Comparison of ENCODE assay signal across 28 mouse cellular contexts in genomic region chr12:34270096-34270495, GRCm38 (mm10).
DNase-seq lines count a peak whose midpoint lies in the region; ATAC-seq and TF ChIP-seq lines count a peak whose summit lies in the region.
"Had no signal": no experiment of that assay in that cellular context is flagged by ENCODE, and none has a peak within 500 bp of the region (broad histone marks: within the 10 kb centered on the region; RNA-seq: fewer than 3 reads in every experiment).

No protein-coding gene starts in this region.

- no peaks in the 10 kb centered on the region for H3K27me3 ChIP-seq in embryonic facial prominence, embryonic 10.5 days (replicated peaks; ENCODE audit: low read depth, poor library complexity, severe bottlenecking)
- no peaks in the 10 kb centered on the region for H3K27me3 ChIP-seq in embryonic facial prominence, embryonic 15.5 days
- H3K27me3 ChIP-seq in limb, embryonic 14.5 days (ENCODE audit: control insufficient read depth, insufficient read depth, low read length): no peaks in the 10 kb centered on the region
- H3K27me3 ChIP-seq: forebrain, embryonic 15.5 days; heart, embryonic 12.5 days; hindbrain, embryonic 15.5 days; kidney, embryonic 15.5 days; lung, embryonic 15.5 days; neural tube, embryonic 12.5 days had no signal

- no peak overlapping the region for H3K9ac ChIP-seq in embryonic facial prominence, embryonic 15.5 days
- no peak overlapping the region for H3K9ac ChIP-seq in limb, embryonic 14.5 days (ENCODE audit: low read depth, low read length, severe bottlenecking)
- H3K9ac ChIP-seq: forebrain, embryonic 15.5 days; heart, embryonic 12.5 days; hindbrain, embryonic 15.5 days; kidney, embryonic 15.5 days; lung, embryonic 15.5 days; neural tube, embryonic 12.5 days had no signal

- H3K36me3 ChIP-seq in embryonic facial prominence, embryonic 10.5 days (replicated peaks): no peaks in the 10 kb centered on the region
- no peaks in the 10 kb centered on the region for H3K36me3 ChIP-seq in embryonic facial prominence, embryonic 15.5 days
- H3K36me3 ChIP-seq in limb, embryonic 14.5 days (ENCODE audit: control insufficient read depth, insufficient read depth, low read length): no peaks in the 10 kb centered on the region
- H3K36me3 ChIP-seq: forebrain, embryonic 15.5 days; heart, embryonic 12.5 days; hindbrain, embryonic 15.5 days; kidney, embryonic 15.5 days; lung, embryonic 15.5 days; midbrain, embryonic 10.5 days; neural tube, embryonic 12.5 days had no signal

- ATAC-seq in embryonic facial prominence, embryonic 15.5 days (ENCODE audit: insufficient number of reproducible peaks, low FRiP score, low TSS enrichment, low read depth): no peak
- no peak for ATAC-seq in limb, embryonic 14.5 days (ENCODE audit: low FRiP score, low read depth)
- ATAC-seq: activated CD4-positive, CD25-positive, alpha-beta regulatory T cell, adult 4 months; forebrain, embryonic 15.5 days; inflammation-experienced regulatory T-cells, adult 6 months had no signal

- peak overlapping the region; percentile 86 for H3K27ac ChIP-seq in embryonic facial prominence, embryonic 10.5 days (replicated peaks)
- H3K27ac ChIP-seq in embryonic facial prominence, embryonic 15.5 days (replicated peaks): 0 out of 2 replicates have a peak overlapping the region, but pooled peaks have one; percentile 25
- peak overlapping the region; percentile 55 for H3K27ac ChIP-seq in limb, embryonic 14.5 days (replicated peaks; ENCODE audit: low read depth, low read length)
- H3K27ac ChIP-seq: forebrain, embryonic 15.5 days; hindbrain, embryonic 15.5 days; kidney, embryonic 15.5 days; lung, embryonic 15.5 days; midbrain, embryonic 10.5 days; neural tube, embryonic 12.5 days had no signal

- H3K4me2 ChIP-seq in embryonic facial prominence, embryonic 15.5 days (replicated peaks): no peak overlapping the region
- H3K4me2 ChIP-seq in limb, embryonic 14.5 days (replicated peaks; ENCODE audit: low read depth, low read length, severe bottlenecking): no peak overlapping the region; the same call in 1 of the 2 replicates
- H3K4me2 ChIP-seq: forebrain, embryonic 15.5 days; heart, embryonic 12.5 days; hindbrain, embryonic 15.5 days; kidney, embryonic 15.5 days; liver, embryonic 11.5 days; lung, embryonic 15.5 days; neural tube, embryonic 12.5 days had no signal

- peak; percentile 23 for DNase-seq in embryo, embryonic 11 days
- peak; percentile 43 for DNase-seq in embryonic facial prominence, embryonic 10.5 days (ENCODE audit: low spot score)
- no peak for DNase-seq in limb, embryonic 14.5 days (ENCODE audit: low spot score)
- no peak for DNase-seq in spleen, adult 12 weeks (ENCODE audit: low spot score)
- DNase-seq in testis, postnatal 10 days (ENCODE audit: low spot score): no peak
- DNase-seq in right cerebral cortex, postnatal 25 days: no peak
- DNase-seq: adrenal gland, postnatal 10 days; B cell, adult 2 months; cerebellum, adult 9-10 months; cerebellum, postnatal 36 days; gastrocnemius, postnatal 25 days; heart, adult 11 months; kidney, adult 11 months; kidney, postnatal 25 days; right cerebral cortex, adult 18-20 months; right cerebral cortex, postnatal 4 days had no signal

- no peak overlapping the region for H3K4me3 ChIP-seq in embryonic facial prominence, embryonic 10.5 days
- H3K4me3 ChIP-seq in embryonic facial prominence, embryonic 15.5 days (replicated peaks): no peak overlapping the region
- no peak overlapping the region for H3K4me3 ChIP-seq in limb, embryonic 14.5 days (replicated peaks; ENCODE audit: low read length)
- H3K4me3 ChIP-seq: forebrain, embryonic 15.5 days; heart, embryonic 12.5 days; hindbrain, embryonic 15.5 days; kidney, embryonic 15.5 days; lung, embryonic 15.5 days; midbrain, embryonic 10.5 days; myocyte; neural tube, embryonic 12.5 days had no signal

- peaks cover 25% of the 10 kb centered on the region for H3K4me1 ChIP-seq in embryonic facial prominence, embryonic 10.5 days
- H3K4me1 ChIP-seq in embryonic facial prominence, embryonic 15.5 days: peaks cover 6% of the 10 kb centered on the region; the same call in 1 of the 2 replicates
- H3K4me1 ChIP-seq in limb, embryonic 14.5 days (ENCODE audit: control insufficient read depth, insufficient read depth, low read length): no peaks in the 10 kb centered on the region
- H3K4me1 ChIP-seq: forebrain, embryonic 15.5 days; hindbrain, embryonic 15.5 days; kidney, embryonic 15.5 days; lung, embryonic 15.5 days; neural tube, embryonic 12.5 days had no signal

- no peak for TF ChIP-seq POLR2A in limb, embryonic 14.5 days (IDR thresholded peaks at IDR 0.05; ENCODE audit: borderline replicate concordance, extremely low read depth, insufficient read depth, insufficient read length)

- H3K9me3 ChIP-seq in embryonic facial prominence, embryonic 10.5 days: no peaks in the 10 kb centered on the region
- H3K9me3 ChIP-seq in embryonic facial prominence, embryonic 15.5 days (replicated peaks): no peaks in the 10 kb centered on the region
- no peaks in the 10 kb centered on the region for H3K9me3 ChIP-seq in limb, embryonic 14.5 days (ENCODE audit: control insufficient read depth, low read length)
- H3K9me3 ChIP-seq: forebrain, embryonic 15.5 days; heart, embryonic 12.5 days; hindbrain, embryonic 15.5 days; kidney, embryonic 15.5 days; lung, embryonic 15.5 days; midbrain, embryonic 10.5 days; neural tube, embryonic 12.5 days had no signal

- 59% methylated on average over 6 of the region's 6 CpGs for WGBS in embryonic facial prominence, embryonic 10.5 days
- 35% methylated on average over 6 of the region's 6 CpGs for WGBS in embryonic facial prominence, embryonic 15.5 days
- WGBS in limb, embryonic 14.5 days: 18% methylated on average over 6 of the region's 6 CpGs

Comparison
In these comparisons a context has a peak if more than half of its experiments do, and no peak if none do; other contexts are left out.
1. DNase-seq: peak in embryo, embryonic 11 days (single experiment) and embryonic facial prominence, embryonic 10.5 days (single experiment); none in limb, embryonic 14.5 days (single experiment), spleen, adult 12 weeks (single experiment), testis, postnatal 10 days (single experiment) and right cerebral cortex, postnatal 25 days (single experiment).
2. H3K27ac ChIP-seq: peak in every context shown above with its lines; median percentile 86 in embryonic facial prominence, embryonic 10.5 days; 55 in limb, embryonic 14.5 days; 25 in embryonic facial prominence, embryonic 15.5 days.